Mouse (Mus musculus) thymus, postnatal 14 days (tissue): ENCODE measurements around the gene Supt4a.
A peak's percentile ranks its signal among the peaks of the same experiment; 100 is the strongest.

ENCODE experiments used
- DNase-seq: peaks from one replicate; pipeline ENCODE4 v3.0.0; 2021

Gene Supt4a

GRCm38 (mm10) chr11:87772354-87772753 lies 35.0 kb downstream of the Supt4a start:
- no peak for DNase-seq

GRCm38 (mm10) chr11:87778100-87778765 lies 40.9 kb downstream of the Supt4a start:
- peak; percentile 55 for DNase-seq

- DNase-seq, result no peak
Observed at GRCm38 (mm10) chr11:87778915-87779314, 41.6 kb downstream of the Supt4a start.

GRCm38 (mm10) chr11:87779392-87779791 lies 42.0 kb downstream of the Supt4a start:
- DNase-seq, result no peak

- DNase-seq, result no peak
Observed at GRCm38 (mm10) chr11:87780130-87780529, 42.8 kb downstream of the Supt4a start.

GRCm38 (mm10) chr11:87790088-87790487 lies 52.7 kb downstream of the Supt4a start:
- DNase-seq, result no peak
